Mouse (Mus musculus) hindbrain, embryonic 13.5 days (tissue): ENCODE measurements around the gene Gstp3. TPM values are rescaled to one million over a fixed set of nuclear protein-coding genes. Genes with fewer than 3 reads are reported as not detected.

Source experiments
- ATAC-seq: fragments of 200-750 bp; cut with Nextera tagmentation; 2 replicates; pipeline ENCODE4 v1.8.0; 2017; ENCODE audit warnings: moderate TSS enrichment; ENCODE audit not compliant: low FRiP score
- H3K27ac ChIP-seq: fragments of 300-500 bp; sonication (generic); 2 replicates; pipeline ENCODE4 v1.5.1; 2015; ENCODE audit warnings: inconsistent platforms, mild to moderate bottlenecking, moderate library complexity
- H3K27me3 ChIP-seq: fragments of 300-500 bp; sonication (generic); 2 replicates; pipeline ENCODE4 v1.6.1; 2015; ENCODE audit warnings: mild to moderate bottlenecking, inconsistent platforms
- H3K36me3 ChIP-seq: fragments of 300-500 bp; sonication (generic); 2 replicates; pipeline ENCODE4 v1.6.1; 2015; ENCODE audit warnings: mild to moderate bottlenecking, inconsistent platforms
- H3K4me1 ChIP-seq: fragments of 300-500 bp; sonication (generic); replicated peaks from 2 replicates; pipeline ENCODE4 v1.6.1; 2015; ENCODE audit warnings: inconsistent platforms
- H3K4me2 ChIP-seq: fragments of 300-500 bp; sonication (generic); 2 replicates; pipeline ENCODE4 v1.6.1; 2015; ENCODE audit warnings: inconsistent platforms, mild to moderate bottlenecking, moderate library complexity
- H3K4me3 ChIP-seq: fragments of 300-500 bp; sonication (generic); 2 replicates; pipeline ENCODE4 v1.5.1; 2015; ENCODE audit warnings: mild to moderate bottlenecking, inconsistent platforms
- H3K9ac ChIP-seq: fragments of 300-500 bp; sonication (generic); 2 replicates; pipeline ENCODE4 v1.6.1; 2015; ENCODE audit warnings: mild to moderate bottlenecking, inconsistent platforms
- H3K9me3 ChIP-seq: fragments of 300-500 bp; sonication (generic); 2 replicates; pipeline ENCODE4 v1.6.1; 2016; ENCODE audit warnings: inconsistent platforms
- WGBS: fragments of 180-500 bp; shearing (Covaris S2); methylation state at CpG from one replicate; pipeline ENCODE4 v1.1.7; 2015; 5-methylcytosine and 5-hydroxymethylcytosine counted together
- polyA plus RNA-seq: library from polyadenylated mRNA; unstranded; fragments of >200 nt; fragmentation: Nextera tagmentation; extraction: Ambion mirVana; gene quantifications from 2 replicates; pipeline ENCODE4 v1.2.1, GENCODE M21; 2015

Gene Gstp3
- not detected in 2 replicates for polyA plus RNA-seq

GRCm38 (mm10) chr19:4059069-4059740, at the start of gene Gstp3:
Gene Gstp3, minus strand, starts transcription at chr19:4059569.
- no peaks in the 10 kb centered on the region for H3K9me3 ChIP-seq
- no peaks in the 10 kb centered on the region for H3K4me1 ChIP-seq
- ATAC-seq, result no peak
- H3K4me3 ChIP-seq, result no peak within 1 kb of the TSS
- H3K4me2 ChIP-seq, result no peak within 1 kb of the TSS
- 0 out of 2 replicates have a peak, but pooled peaks cover 4% of the 10 kb centered on the region for H3K27me3 ChIP-seq
- no peaks in the 10 kb centered on the region for H3K36me3 ChIP-seq
- no peak within 1 kb of the TSS for H3K27ac ChIP-seq
- H3K9ac ChIP-seq, result no peak within 1 kb of the TSS
- 86% methylated on average over 15 of the region's 15 CpGs for WGBS

GRCm38 (mm10) chr19:4108535-4108934, 49.2 kb upstream of the Gstp3 start:
- H3K4me2 ChIP-seq, result no peak overlapping the region
- no peaks in the 10 kb centered on the region for H3K9me3 ChIP-seq
- H3K4me3 ChIP-seq, result no peak overlapping the region
- H3K27me3 ChIP-seq, result no peaks in the 10 kb centered on the region
- no peak overlapping the region for H3K27ac ChIP-seq
- WGBS, result 83% methylated on average over 9 of the region's 9 CpGs
- no peak for ATAC-seq
- no peak overlapping the region for H3K9ac ChIP-seq
- H3K36me3 ChIP-seq, result peaks cover 81% of the 10 kb centered on the region
- H3K4me1 ChIP-seq, result peaks cover 6% of the 10 kb centered on the region; the same call in 1 of the 2 replicates

- Histone ChIP-seq H3K27me3 (peaks cover 19% of the 10 kb centered on the region), H3K9me3 (no peaks in the 10 kb centered on the region), H3K4me3 (no peak overlapping the region), H3K36me3 (peaks cover 66% of the 10 kb centered on the region), H3K4me2 (no peak overlapping the region), H3K27ac (no peak overlapping the region), H3K4me1 (peaks cover 21% of the 10 kb centered on the region), H3K9ac (no peak overlapping the region)
- 94% methylated on average over 14 of the region's 14 CpGs for WGBS
- ATAC-seq, result no peak
Observed at GRCm38 (mm10) chr19:4106654-4107053, 47.3 kb upstream of the Gstp3 start.

- peaks cover 40% of the 10 kb centered on the region for H3K4me1 ChIP-seq
- no peak overlapping the region for H3K4me3 ChIP-seq
- peak overlapping the region; percentile 30 for H3K27ac ChIP-seq
- no peaks in the 10 kb centered on the region for H3K9me3 ChIP-seq
- ATAC-seq, result no peak
- no peak overlapping the region for H3K9ac ChIP-seq
- no peak overlapping the region for H3K4me2 ChIP-seq
- H3K36me3 ChIP-seq, result peaks cover 46% of the 10 kb centered on the region
- peaks cover 27% of the 10 kb centered on the region for H3K27me3 ChIP-seq
- 93% methylated on average over 16 of the region's 16 CpGs for WGBS
Observed at GRCm38 (mm10) chr19:4104675-4105194, 45.4 kb upstream of the Gstp3 start.

GRCm38 (mm10) chr19:4103792-4104191, 44.4 kb upstream of the Gstp3 start:
- Histone ChIP-seq H3K27ac (no peak overlapping the region), H3K4me3 (no peak overlapping the region), H3K9ac (no peak overlapping the region), H3K27me3 (peaks cover 32% of the 10 kb centered on the region), H3K4me1 (peaks cover 50% of the 10 kb centered on the region), H3K4me2 (no peak overlapping the region), H3K9me3 (no peaks in the 10 kb centered on the region), H3K36me3 (peaks cover 37% of the 10 kb centered on the region)
- WGBS, result 72% methylated on average over 3 of the region's 3 CpGs
- ATAC-seq, result no peak

GRCm38 (mm10) chr19:4103294-4103693, 43.9 kb upstream of the Gstp3 start:
- ATAC-seq, result no peak
- no peak overlapping the region for H3K4me2 ChIP-seq
- no peak overlapping the region for H3K9ac ChIP-seq
- no peaks in the 10 kb centered on the region for H3K9me3 ChIP-seq
- WGBS, result 95% methylated on average over 18 of the region's 18 CpGs
- H3K4me3 ChIP-seq, result no peak overlapping the region
- peaks cover 32% of the 10 kb centered on the region for H3K27me3 ChIP-seq
- peaks cover 32% of the 10 kb centered on the region for H3K36me3 ChIP-seq
- no peak overlapping the region for H3K27ac ChIP-seq
- peaks cover 55% of the 10 kb centered on the region for H3K4me1 ChIP-seq

- H3K4me3 ChIP-seq, result no peak overlapping the region
- H3K27ac ChIP-seq, result no peak overlapping the region
- 90% methylated on average over 12 of the region's 12 CpGs for WGBS
- H3K4me2 ChIP-seq, result no peak overlapping the region
- H3K36me3 ChIP-seq, result peaks cover 26% of the 10 kb centered on the region
- no peaks in the 10 kb centered on the region for H3K9me3 ChIP-seq
- no peak for ATAC-seq
- peaks cover 61% of the 10 kb centered on the region for H3K4me1 ChIP-seq
- H3K27me3 ChIP-seq, result peaks cover 32% of the 10 kb centered on the region
- H3K9ac ChIP-seq, result no peak overlapping the region
Observed at GRCm38 (mm10) chr19:4102626-4103025, 43.3 kb upstream of the Gstp3 start.

GRCm38 (mm10) chr19:4102049-4102448, 42.7 kb upstream of the Gstp3 start:
- Histone ChIP-seq H3K9me3 (no peaks in the 10 kb centered on the region), H3K27ac (no peak overlapping the region), H3K4me3 (peak overlapping the region; percentile 53), H3K36me3 (peaks cover 23% of the 10 kb centered on the region), H3K27me3 (peaks cover 32% of the 10 kb centered on the region), H3K9ac (peak overlapping the region; percentile 83), H3K4me2 (peak overlapping the region; percentile 69), H3K4me1 (peaks cover 66% of the 10 kb centered on the region)
- ATAC-seq, result no peak
- WGBS, result 85% methylated on average over 2 of the region's 2 CpGs

GRCm38 (mm10) chr19:4101466-4101865, 42.1 kb upstream of the Gstp3 start:
- Histone ChIP-seq H3K9ac (peak overlapping the region; percentile 83), H3K36me3 (peaks cover 17% of the 10 kb centered on the region), H3K4me2 (peak overlapping the region; percentile 69), H3K4me1 (peaks cover 66% of the 10 kb centered on the region), H3K4me3 (peak overlapping the region; percentile 53), H3K9me3 (no peaks in the 10 kb centered on the region), H3K27me3 (peaks cover 32% of the 10 kb centered on the region), H3K27ac (peak overlapping the region; percentile 69)
- ATAC-seq, result no peak
- 59% methylated on average over 6 of the region's 6 CpGs for WGBS

GRCm38 (mm10) chr19:4100718-4101261, 41.4 kb upstream of the Gstp3 start:
- ATAC-seq, result 0 out of 2 replicates have a peak, but pooled peaks have one; percentile 7
- peak overlapping the region; percentile 83 for H3K9ac ChIP-seq
- H3K27me3 ChIP-seq, result peaks cover 32% of the 10 kb centered on the region
- under 1% methylated on average over 51 of the region's 52 CpGs for WGBS
- H3K36me3 ChIP-seq, result peaks cover 14% of the 10 kb centered on the region
- H3K27ac ChIP-seq, result peak overlapping the region; percentile 69
- H3K4me2 ChIP-seq, result peak overlapping the region; percentile 69
- peaks cover 73% of the 10 kb centered on the region for H3K4me1 ChIP-seq
- H3K4me3 ChIP-seq, result peak overlapping the region; percentile 53
- H3K9me3 ChIP-seq, result no peaks in the 10 kb centered on the region

GRCm38 (mm10) chr19:4099837-4100717, 40.7 kb upstream of the Gstp3 start, which contains the start of gene Pitpnm1:
Gene Pitpnm1, plus strand, starts transcription at chr19:4099998.
- H3K27me3 ChIP-seq, result peaks cover 32% of the 10 kb centered on the region
- peak within 1 kb of the TSS; percentile 83 for H3K9ac ChIP-seq
- H3K9me3 ChIP-seq, result no peaks in the 10 kb centered on the region
- peak within 1 kb of the TSS; percentile 69 for H3K27ac ChIP-seq
- H3K36me3 ChIP-seq, result peaks cover 8% of the 10 kb centered on the region
- peak within 1 kb of the TSS; percentile 69 for H3K4me2 ChIP-seq
- ATAC-seq, result no peak
- WGBS, result 1% methylated on average over 53 of the region's 53 CpGs
- peaks cover 73% of the 10 kb centered on the region for H3K4me1 ChIP-seq
- H3K4me3 ChIP-seq, result peak within 1 kb of the TSS; percentile 53

- peak overlapping the region; percentile 69 for H3K4me2 ChIP-seq
- peaks cover 32% of the 10 kb centered on the region for H3K27me3 ChIP-seq
- peaks cover 4% of the 10 kb centered on the region for H3K36me3 ChIP-seq
- H3K27ac ChIP-seq, result peak overlapping the region; percentile 12; the same call in 1 of the 2 replicates
- 0 out of 2 replicates have a peak overlapping the region, but pooled peaks have one; percentile 83 for H3K9ac ChIP-seq
- 12% methylated on average over 9 of the region's 9 CpGs for WGBS
- H3K4me3 ChIP-seq, result no peak overlapping the region; the same call in 1 of the 2 replicates
- no peaks in the 10 kb centered on the region for H3K9me3 ChIP-seq
- no peak for ATAC-seq
- H3K4me1 ChIP-seq, result peaks cover 67% of the 10 kb centered on the region
Observed at GRCm38 (mm10) chr19:4099056-4099455, 39.7 kb upstream of the Gstp3 start.
